Mouse (Mus musculus) heart, adult 2 months (tissue): ENCODE measurements around the gene Crybb1.

Experiments
- CTCF ChIP-seq: fragments of 200-600 bp; IDR thresholded peaks from 2 replicates; pipeline ENCODE4 v1.8.1; 2022; ENCODE audit warnings: antibody characterized with exemption, mild to moderate bottlenecking, moderate library complexity
- EP300 ChIP-seq: fragments of 200-500 bp; IDR thresholded peaks from 2 replicates; pipeline ENCODE4 v1.6.1; 2011; ENCODE audit warnings: low read depth, low read length, control low read depth; ENCODE audit not compliant: insufficient read depth
- POLR2A ChIP-seq: fragments of 200-500 bp; IDR thresholded peaks from 2 replicates; pipeline ENCODE4 v1.6.1; 2011; ENCODE audit warnings: mild to moderate bottlenecking, low read depth, low read length, control low read depth; ENCODE audit not compliant: insufficient read depth

GRCm38 (mm10) chr5:112300721-112301308 is 45.2 kb downstream of the Crybb1 start:
- TF ChIP-seq CTCF (no peak), POLR2A (no peak), EP300 (no peak)
